Mouse (Mus musculus) heart, embryonic 11.5 days (tissue): ENCODE results near the gene Olig1. TPM values are rescaled to one million over a fixed set of nuclear protein-coding genes. Genes with fewer than 3 reads are reported as not detected.
A peak's percentile ranks its signal among the peaks of the same experiment; 100 is the strongest.

Experiments
- ATAC-seq: fragments of 200-750 bp; cut with Nextera tagmentation; replicated peaks from 2 replicates; pipeline ENCODE4 v1.8.0; 2017; ENCODE audit warnings: moderate library complexity; ENCODE audit not compliant: insufficient number of reproducible peaks, low FRiP score, low TSS enrichment
- H3K27ac ChIP-seq: fragments of 300-500 bp; sonication (generic); 2 replicates; pipeline ENCODE4 v1.5.1; 2014; ENCODE audit warnings: mild to moderate bottlenecking, low read depth, low read length
- H3K27me3 ChIP-seq: fragments of 300-500 bp; sonication (generic); 2 replicates; pipeline ENCODE4 v1.6.1; 2014; ENCODE audit warnings: mild to moderate bottlenecking, low read length, mixed read lengths; ENCODE audit not compliant: control insufficient read depth, insufficient read depth
- H3K36me3 ChIP-seq: fragments of 300-500 bp; sonication (generic); 2 replicates; pipeline ENCODE4 v1.6.1; 2014; ENCODE audit warnings: mild to moderate bottlenecking, low read length, moderate library complexity, mixed read lengths; ENCODE audit not compliant: control insufficient read depth, insufficient read depth
- H3K4me1 ChIP-seq: fragments of 300-500 bp; sonication (generic); 2 replicates; pipeline ENCODE4 v1.6.1; 2014; ENCODE audit warnings: low read length; ENCODE audit not compliant: control insufficient read depth, insufficient read depth
- H3K4me2 ChIP-seq: fragments of 300-500 bp; sonication (generic); 2 replicates; pipeline ENCODE4 v1.6.1; 2014; ENCODE audit warnings: mild to moderate bottlenecking, moderate library complexity
- H3K4me3 ChIP-seq: fragments of 300-500 bp; sonication (generic); 2 replicates; pipeline ENCODE4 v1.5.1; 2014; ENCODE audit warnings: low read depth, low read length
- H3K9ac ChIP-seq: fragments of 300-500 bp; sonication (generic); 2 replicates; pipeline ENCODE4 v1.6.1; 2014; ENCODE audit warnings: mild to moderate bottlenecking, low read depth, low read length, moderate library complexity
- H3K9me3 ChIP-seq: fragments of 300-500 bp; sonication (generic); replicated peaks from 2 replicates; pipeline ENCODE4 v1.6.1; 2016; ENCODE audit warnings: low read length; ENCODE audit not compliant: control insufficient read depth
- WGBS: fragments of 180-500 bp; shearing (Covaris S2); extraction: QIAGEN DNeasy Blood & Tissue Kit; methylation state at CpG from one replicate; pipeline ENCODE4 v1.1.7; 2014; ENCODE audit not compliant: insufficient replicate concordance; 5-methylcytosine and 5-hydroxymethylcytosine counted together
- polyA plus RNA-seq: library from polyadenylated mRNA; unstranded; fragments of >200 nt; fragmentation: Nextera tagmentation; extraction: Ambion mirVana; gene quantifications from 2 replicates; pipeline ENCODE4 v1.2.1, GENCODE M21; 2014

Gene Olig1
- polyA plus RNA-seq, 1 experiment from 2014 or later, result not detected

GRCm38 (mm10) chr16:91265972-91266371 is 3.6 kb upstream of the Olig1 start:
- Histone ChIP-seq H3K27ac (no peak overlapping the region), H3K4me3 (no peak overlapping the region), H3K36me3 (no peaks in the 10 kb centered on the region), H3K9ac (no peak overlapping the region), H3K27me3 (peaks cover 64% of the 10 kb centered on the region), H3K4me2 (no peak overlapping the region), H3K4me1 (peaks cover 9% of the 10 kb centered on the region; the same call in 1 of the 2 replicates), H3K9me3 (no peaks in the 10 kb centered on the region)
- no peak for ATAC-seq
- 77% methylated on average over 6 of the region's 6 CpGs for WGBS

GRCm38 (mm10) chr16:91268724-91269452 is 684 bp upstream of the Olig1 start:
- Histone ChIP-seq H3K4me1 (peaks cover 9% of the 10 kb centered on the region; the same call in 1 of the 2 replicates), H3K9ac (no peak overlapping the region), H3K4me2 (peak overlapping the region; percentile 89), H3K9me3 (no peaks in the 10 kb centered on the region), H3K36me3 (no peaks in the 10 kb centered on the region), H3K4me3 (peak overlapping the region; percentile 51; the same call in 1 of the 2 replicates), H3K27me3 (peaks cover 88% of the 10 kb centered on the region), H3K27ac (no peak overlapping the region)
- no peak for ATAC-seq
- WGBS, result 12% methylated on average over 13 of the region's 13 CpGs

DNA sequence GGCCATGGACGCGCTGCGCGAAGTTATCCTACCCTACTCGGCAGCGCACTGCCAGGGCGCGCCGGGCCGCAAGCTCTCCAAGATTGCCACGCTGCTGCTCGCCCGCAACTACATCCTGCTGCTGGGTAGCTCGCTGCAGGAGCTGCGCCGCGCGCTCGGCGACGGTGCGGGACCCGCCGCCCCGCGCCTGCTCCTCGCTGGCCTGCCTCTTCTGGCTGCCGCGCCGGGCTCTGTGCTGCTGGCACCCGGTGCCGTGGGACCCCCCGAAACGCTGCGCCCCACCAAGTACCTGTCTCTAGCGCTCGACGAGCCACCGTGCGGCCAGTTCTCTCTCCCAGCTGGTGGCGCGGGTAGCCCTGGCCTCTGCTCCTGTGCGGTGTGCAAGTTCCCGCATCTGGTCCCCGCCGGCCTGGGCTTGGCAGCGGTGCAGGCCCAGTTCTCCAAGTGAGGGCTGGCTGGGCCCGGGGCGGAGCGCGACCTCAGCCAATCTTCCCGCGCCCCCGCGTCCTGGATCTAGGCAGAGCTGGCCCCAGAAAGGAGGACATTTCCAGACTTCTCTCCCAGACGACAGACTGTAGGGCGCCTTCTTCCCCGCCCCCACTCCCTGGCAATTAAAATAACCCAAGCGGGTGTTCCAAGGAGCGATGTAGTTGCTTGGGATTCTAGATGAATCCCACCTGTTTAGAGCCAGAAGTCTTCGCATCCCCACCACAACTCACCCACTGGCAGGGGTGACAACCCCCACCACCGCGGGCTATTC is 820 bp downstream of the Olig1 start:
- H3K36me3 ChIP-seq, result no peaks in the 10 kb centered on the region
- peak overlapping the region; percentile 51 for H3K4me3 ChIP-seq
- peaks cover 89% of the 10 kb centered on the region for H3K27me3 ChIP-seq
- peaks cover 9% of the 10 kb centered on the region; the same call in 1 of the 2 replicates for H3K4me1 ChIP-seq
- H3K9me3 ChIP-seq, result no peaks in the 10 kb centered on the region
- ATAC-seq, result no peak
- H3K9ac ChIP-seq, result no peak overlapping the region
- under 1% methylated on average over 63 of the region's 63 CpGs for whole genome bisulfite sequencing
- H3K27ac ChIP-seq, result no peak overlapping the region
- H3K4me2 ChIP-seq, result peak overlapping the region; percentile 89

DNA sequence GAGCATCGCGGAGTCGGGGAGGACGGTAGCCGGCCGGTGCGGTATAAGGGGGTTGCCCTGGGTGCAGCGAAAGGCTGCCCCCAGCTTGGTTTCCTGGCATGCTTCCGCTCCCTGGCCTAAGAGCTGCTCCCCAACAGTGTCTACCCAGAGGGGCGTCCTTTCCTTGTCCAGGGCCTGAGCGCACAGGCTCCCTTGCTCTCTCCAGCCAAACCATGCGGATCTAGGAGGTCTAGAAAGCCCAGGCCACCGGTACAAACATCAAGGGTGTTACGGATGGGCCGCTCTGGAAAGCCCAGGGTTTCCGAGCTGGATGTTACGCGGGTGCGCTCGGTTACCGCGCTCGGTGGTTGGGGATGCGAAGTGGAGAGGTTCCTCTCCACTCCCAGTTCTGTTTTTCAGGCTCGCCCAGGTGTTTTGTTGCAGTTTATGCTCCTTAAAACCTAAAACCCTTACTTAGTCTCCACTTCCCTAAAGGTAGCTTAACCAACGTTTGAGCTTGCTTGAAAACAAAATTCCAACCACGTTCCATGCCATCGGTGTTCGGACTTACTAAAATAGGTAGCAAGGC is 1.5 kb downstream of the Olig1 start:
- Histone ChIP-seq H3K9me3 (no peaks in the 10 kb centered on the region), H3K9ac (no peak overlapping the region), H3K4me2 (peak overlapping the region; percentile 89; the same call in 1 of the 2 replicates), H3K4me1 (peaks cover 9% of the 10 kb centered on the region; the same call in 1 of the 2 replicates), H3K36me3 (no peaks in the 10 kb centered on the region), H3K27ac (no peak overlapping the region), H3K27me3 (peaks cover 85% of the 10 kb centered on the region), H3K4me3 (peak overlapping the region; percentile 51; the same call in 1 of the 2 replicates)
- ATAC-seq, result no peak
- 2% methylated on average over 29 of the region's 29 CpGs for WGBS

- no peaks in the 10 kb centered on the region for H3K9me3 ChIP-seq
- no peak overlapping the region for H3K4me2 ChIP-seq
- H3K27me3 ChIP-seq, result peaks cover 79% of the 10 kb centered on the region
- H3K4me3 ChIP-seq, result no peak overlapping the region
- no peaks in the 10 kb centered on the region for H3K36me3 ChIP-seq
- no peak overlapping the region for H3K9ac ChIP-seq
- H3K27ac ChIP-seq, result no peak overlapping the region
- 4% methylated on average over 20 of the region's 20 CpGs for WGBS
- ATAC-seq, result no peak
- peaks cover 9% of the 10 kb centered on the region; the same call in 1 of the 2 replicates for H3K4me1 ChIP-seq
Observed at GRCm38 (mm10) chr16:91271634-91272033, 2.1 kb downstream of the Olig1 start.

GRCm38 (mm10) chr16:91280516-91280915 is 10.9 kb downstream of the Olig1 start:
- Histone ChIP-seq H3K4me3 (no peak overlapping the region), H3K27me3 (peaks cover 3% of the 10 kb centered on the region; the same call in 1 of the 2 replicates), H3K4me1 (no peaks in the 10 kb centered on the region), H3K9ac (no peak overlapping the region), H3K36me3 (no peaks in the 10 kb centered on the region), H3K9me3 (no peaks in the 10 kb centered on the region), H3K4me2 (no peak overlapping the region), H3K27ac (no peak overlapping the region)
- no peak for ATAC-seq
- 66% methylated on average over 4 of the region's 4 CpGs for WGBS

GRCm38 (mm10) chr16:91292080-91292479 is 22.5 kb downstream of the Olig1 start:
- 76% methylated on average over 7 of the region's 7 CpGs for WGBS

GRCm38 (mm10) chr16:91292719-91293333 is 23.3 kb downstream of the Olig1 start:
- Histone ChIP-seq H3K27ac (no peak overlapping the region), H3K9ac (no peak overlapping the region), H3K4me2 (no peak overlapping the region), H3K27me3 (0 out of 2 replicates have a peak, but pooled peaks cover 3% of the 10 kb centered on the region), H3K9me3 (no peaks in the 10 kb centered on the region), H3K4me1 (no peaks in the 10 kb centered on the region), H3K4me3 (no peak overlapping the region), H3K36me3 (no peaks in the 10 kb centered on the region)
- WGBS, result 79% methylated on average over 11 of the region's 11 CpGs
- no peak for ATAC-seq

More at GRCm38 (mm10) chr16:91292080-91292479, 22.5 kb downstream of the Olig1 start:
- Histone ChIP-seq H3K27ac (no peak overlapping the region), H3K9ac (no peak overlapping the region), H3K27me3 (no peaks in the 10 kb centered on the region), H3K4me3 (no peak overlapping the region), H3K36me3 (no peaks in the 10 kb centered on the region), H3K4me1 (no peaks in the 10 kb centered on the region), H3K9me3 (no peaks in the 10 kb centered on the region), H3K4me2 (no peak overlapping the region)
- ATAC-seq, result no peak
